8 mouse cellular contexts compared by ENCODE assay signal in the genomic region with DNA sequence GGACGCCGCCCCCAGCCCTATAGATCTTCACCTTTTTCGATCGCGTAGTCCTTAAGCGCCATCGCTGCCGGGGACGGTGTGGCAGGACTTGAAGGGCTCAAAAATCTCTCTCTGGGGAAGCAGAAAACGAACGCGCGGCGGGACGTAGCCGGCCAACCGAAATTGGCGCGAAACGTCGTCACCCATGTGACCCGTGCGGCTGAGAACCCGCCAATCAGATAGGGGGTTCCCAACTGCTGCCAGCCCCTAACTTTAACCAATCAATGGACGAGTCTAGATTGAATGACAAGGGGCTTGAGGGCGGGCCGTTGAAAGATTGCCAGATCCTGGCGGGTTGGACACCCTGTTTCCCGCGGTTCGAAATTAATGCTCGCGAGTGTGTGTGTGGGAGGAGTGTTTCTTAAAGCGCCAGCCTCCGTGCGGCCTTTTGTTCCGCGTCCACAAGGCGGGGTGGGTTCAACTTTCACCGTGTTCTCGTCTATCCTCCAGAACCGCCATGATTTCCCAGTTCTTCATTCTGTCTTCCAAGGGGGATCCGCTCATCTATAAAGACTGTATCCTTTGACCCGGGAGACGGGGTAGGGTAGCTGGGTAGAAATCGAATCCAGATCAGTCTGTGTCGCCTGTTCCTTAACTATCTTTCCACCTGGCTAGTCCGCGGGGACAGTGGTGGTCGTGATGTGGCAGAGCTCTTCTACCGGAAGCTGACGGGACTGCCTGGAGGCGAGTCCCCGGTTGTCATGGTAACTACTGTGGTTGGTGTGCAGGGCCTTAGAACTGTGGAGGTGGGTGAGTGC. TPM values are rescaled to one million over a fixed set of nuclear protein-coding genes. Genes with fewer than 3 reads are reported as not detected.
DNase-seq lines count a peak whose midpoint lies in the region; ATAC-seq and TF ChIP-seq lines count a peak whose summit lies in the region.

A gene (plus strand): TSS at position 308 of the 797 bp plus-strand sequence.
A gene (minus strand): TSS at position 728 of the 797 bp plus-strand sequence.

- POLR2A ChIA-PET in Patski (lab: Charles Lee) = interaction anchor here (0.5 kb wide), 1 partner anchor 16 kb away, joined by 3 read pairs; a partner anchor contains a TSS

- under 1% methylated on average over 54 of the region's 54 CpGs for WGBS in hindbrain, embryonic 13.5 days

- peak within 1 kb of the TSS; percentile 73 for H3K4me3 ChIP-seq in hindbrain, embryonic 13.5 days

- peaks cover 44% of the 10 kb centered on the region for H3K4me1 ChIP-seq in hindbrain, embryonic 13.5 days (replicated peaks)

- H3K9me3 ChIP-seq in hindbrain, embryonic 13.5 days = no peaks in the 10 kb centered on the region

- peak within 1 kb of the TSS; percentile 92 for H3K27ac ChIP-seq in hindbrain, embryonic 13.5 days

- CTCF ChIA-PET in Patski (lab: Charles Lee) = no interaction called here

- in situ Hi-C loops in Patski (cut with MboI; ENCODE audit: low pct_unique_long_range_greater_than_20kb) = no loop called here

- H3K36me3 ChIP-seq in hindbrain, embryonic 13.5 days = peaks cover 54% of the 10 kb centered on the region

- ATAC-seq in Patski = peak; percentile 75
- peak; percentile 95 for ATAC-seq in hindbrain, embryonic 13.5 days (ENCODE audit: low FRiP score)

- peak within 1 kb of the TSS; percentile 92 for H3K4me2 ChIP-seq in hindbrain, embryonic 13.5 days

- TF ChIP-seq CTCF in Patski (IDR thresholded peaks at IDR 0.05) = no peak

- DNase-seq in Patski (ENCODE audit: low read depth, low spot score) = peak; percentile 97
- DNase-seq in cerebellum, postnatal 14 days = peak; percentile 99 to 100
- DNase-seq in frontal cortex, postnatal 14 days (ENCODE audit: low spot score in 2 of 2) = peak; percentile 97
- DNase-seq in layer of hippocampus, postnatal 25 days (ENCODE audit: extremely low spot score in 1 of 2, low spot score in 1 of 2) = peak; percentile 92 to 96
- DNase-seq in lung, postnatal 25 days (ENCODE audit: low spot score) = peak; percentile 99
- DNase-seq in retina, embryonic 14.5 days (ENCODE audit: low spot score) = peak; percentile 97
- DNase-seq in thymus, postnatal 4 days = peak; percentile 89

- H3K9ac ChIP-seq in hindbrain, embryonic 13.5 days = peak within 1 kb of the TSS; percentile 76

- H3K27me3 ChIP-seq in Patski = no peaks in the 10 kb centered on the region
- no peaks in the 10 kb centered on the region for H3K27me3 ChIP-seq in hindbrain, embryonic 13.5 days

RNA-seq across cellular contexts. Expression of the first gene that starts in this region (rescaled TPM):
- 39.7 TPM for polyA plus RNA-seq in Patski (2021)
- polyA plus RNA-seq in hindbrain, embryonic 13.5 days (2015; fragmentation: Nextera tagmentation; extraction: Ambion mirVana) = 24.3 and 26.5 TPM in 2 replicates
- 10 to 100 TPM; 22.8 to 26.7 TPM for total RNA-seq in layer of hippocampus, postnatal 25 days (2021)

RNA-seq across cellular contexts. Expression of the second gene that starts in this region (rescaled TPM):
- polyA plus RNA-seq in Patski (2021) = 104 TPM
- 109 and 111 TPM in 2 replicates for polyA plus RNA-seq in hindbrain, embryonic 13.5 days (2015; fragmentation: Nextera tagmentation; extraction: Ambion mirVana)
- 10 to 100 TPM; 18.3 to 19.3 TPM for total RNA-seq in layer of hippocampus, postnatal 25 days (2021)

Comparison
In these comparisons a context has a peak if more than half of its experiments do, and no peak if none do; other contexts are left out.
1. Peak in every context shown above with its lines: DNase-seq, ATAC-seq, H3K4me3 ChIP-seq and H3K27ac ChIP-seq.